Mouse (Mus musculus) retina, postnatal 1 day (tissue): ENCODE results near the gene Cs.

Experiments used
- DNase-seq: peaks from one replicate; pipeline ENCODE4 v3.0.0-alpha.2; 2012

Gene Cs

GRCm38 (mm10) chr10:128377222-128377939 lies 39.8 kb downstream of the Cs start:
- peak; percentile 63 for DNase-seq

GRCm38 (mm10) chr10:128377940-128378448 lies 40.5 kb downstream of the Cs start:
- no peak for DNase-seq

- no peak for DNase-seq
Measured at GRCm38 (mm10) chr10:128378462-128378861, 40.9 kb downstream of the Cs start.

- no peak for DNase-seq
Measured at GRCm38 (mm10) chr10:128379260-128379659, 41.7 kb downstream of the Cs start.

DNA sequence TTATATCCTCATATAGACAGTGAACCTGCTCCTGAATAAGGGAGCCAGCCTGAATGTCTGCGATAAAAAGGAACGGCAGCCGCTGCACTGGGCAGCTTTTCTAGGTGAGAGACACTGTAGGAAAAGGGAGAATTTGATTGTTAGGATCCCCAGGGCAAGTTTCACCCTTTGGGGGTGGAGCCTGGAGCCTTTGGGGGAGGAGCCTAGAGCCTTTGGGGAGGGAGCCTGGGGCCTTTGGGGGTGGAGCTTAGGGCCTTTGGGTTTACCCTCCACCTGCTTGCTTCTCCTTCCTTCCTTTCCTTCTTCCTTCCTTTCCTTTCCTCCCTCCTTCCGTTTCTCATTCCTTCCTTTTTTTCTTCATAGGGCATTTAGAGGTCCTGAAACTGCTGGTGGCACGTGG lies 43.0 kb downstream of the Cs start:
- DNase-seq, result peak; percentile 42

DNA sequence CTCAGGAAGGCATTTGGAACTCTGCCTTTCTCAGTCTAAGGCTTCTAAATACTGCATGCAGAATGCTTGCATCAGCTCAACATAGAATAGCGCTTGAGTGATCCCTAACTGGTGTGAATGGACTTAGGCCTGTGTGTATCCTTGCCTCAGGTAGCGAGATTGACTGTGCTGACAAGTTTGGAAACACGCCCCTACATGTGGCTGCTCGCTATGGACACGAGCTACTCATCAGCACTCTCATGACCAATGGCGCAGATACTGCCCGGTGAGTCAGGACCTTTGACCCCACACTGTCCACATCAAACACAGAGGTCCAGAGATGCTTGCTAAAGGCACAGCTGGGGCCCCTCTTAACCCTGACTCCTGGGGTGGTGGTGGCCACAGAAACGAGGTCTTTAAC lies 44.9 kb downstream of the Cs start:
- no peak for DNase-seq

- no peak for DNase-seq
Measured at GRCm38 (mm10) chr10:128385902-128386301, 48.4 kb downstream of the Cs start.

DNA sequence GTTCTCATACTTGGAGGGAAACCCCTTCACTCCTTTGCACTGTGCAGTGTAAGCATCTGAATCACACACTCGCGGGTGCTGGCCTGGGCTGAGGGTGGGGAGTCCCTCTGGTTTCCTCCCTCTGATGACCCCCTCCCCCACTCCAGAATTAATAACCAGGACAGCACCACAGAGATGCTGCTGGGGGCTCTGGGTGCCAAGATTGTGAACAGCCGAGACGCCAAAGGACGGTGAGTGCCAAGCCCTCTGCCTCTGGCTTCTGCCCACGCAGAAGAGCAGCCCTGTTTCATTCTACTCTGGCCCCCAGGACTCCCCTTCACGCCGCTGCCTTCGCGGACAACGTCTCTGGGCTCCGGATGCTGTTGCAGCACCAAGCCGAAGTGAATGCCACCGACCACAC lies 51.4 kb downstream of the Cs start:
- DNase-seq, result no peak

DNA sequence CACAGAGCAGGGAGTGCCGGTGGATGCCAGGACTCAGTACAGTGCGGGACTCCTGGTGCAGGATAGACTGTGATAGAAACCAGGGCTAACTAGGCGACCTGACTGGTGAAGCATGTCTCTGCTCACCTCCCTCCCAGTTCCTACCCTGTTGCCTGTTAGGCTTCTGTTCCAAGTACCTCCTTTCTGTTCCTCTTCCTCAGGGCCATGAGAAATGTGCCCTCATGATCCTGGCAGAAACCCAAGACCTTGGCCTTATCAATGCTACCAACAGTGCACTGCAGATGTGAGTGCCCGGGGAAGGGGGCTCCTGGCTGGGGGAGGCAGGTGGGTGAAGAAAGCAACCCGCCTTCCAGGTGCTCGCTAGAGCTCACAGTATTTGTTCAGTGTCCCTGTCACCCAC lies 52.0 kb downstream of the Cs start:
- no peak for DNase-seq

DNA sequence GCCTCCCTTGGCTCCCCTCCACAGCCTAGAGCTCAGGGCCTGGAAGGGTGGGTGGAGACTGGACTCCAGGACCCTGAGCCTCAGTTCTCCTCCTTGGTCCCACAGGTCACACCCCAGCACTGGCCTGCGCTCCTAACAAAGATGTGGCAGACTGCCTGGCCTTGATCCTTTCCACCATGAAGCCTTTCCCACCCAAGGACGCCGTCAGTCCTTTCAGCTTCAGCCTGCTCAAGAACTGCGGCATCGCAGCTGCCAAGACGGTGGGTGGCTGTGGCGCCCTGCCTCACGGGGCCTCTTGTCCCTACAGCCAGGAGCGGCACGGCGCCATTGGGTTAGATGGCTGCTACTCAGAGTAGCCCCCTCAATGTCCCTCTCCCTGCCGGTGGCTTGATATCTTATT lies 52.8 kb downstream of the Cs start:
- DNase-seq, result no peak

DNA sequence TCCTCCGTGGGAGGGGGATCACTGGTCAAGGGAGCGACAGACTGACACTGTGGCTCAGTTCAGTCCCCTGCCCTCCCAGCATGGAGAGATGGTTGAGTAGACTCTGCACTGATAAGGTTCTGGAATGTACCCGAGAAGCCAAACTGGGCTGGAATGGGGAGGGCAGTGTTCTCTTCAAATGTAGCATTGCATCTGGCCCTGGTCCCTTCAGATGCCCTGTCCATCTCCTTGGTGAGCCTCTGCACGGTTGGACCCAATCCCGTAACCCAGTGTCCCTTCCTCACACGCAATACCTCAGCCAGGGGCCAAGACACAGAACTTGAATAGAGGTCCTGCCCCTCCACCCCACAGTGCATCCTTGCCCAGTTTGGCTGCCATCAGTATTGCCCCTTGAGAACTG lies 54.3 kb downstream of the Cs start:
- no peak for DNase-seq

DNA sequence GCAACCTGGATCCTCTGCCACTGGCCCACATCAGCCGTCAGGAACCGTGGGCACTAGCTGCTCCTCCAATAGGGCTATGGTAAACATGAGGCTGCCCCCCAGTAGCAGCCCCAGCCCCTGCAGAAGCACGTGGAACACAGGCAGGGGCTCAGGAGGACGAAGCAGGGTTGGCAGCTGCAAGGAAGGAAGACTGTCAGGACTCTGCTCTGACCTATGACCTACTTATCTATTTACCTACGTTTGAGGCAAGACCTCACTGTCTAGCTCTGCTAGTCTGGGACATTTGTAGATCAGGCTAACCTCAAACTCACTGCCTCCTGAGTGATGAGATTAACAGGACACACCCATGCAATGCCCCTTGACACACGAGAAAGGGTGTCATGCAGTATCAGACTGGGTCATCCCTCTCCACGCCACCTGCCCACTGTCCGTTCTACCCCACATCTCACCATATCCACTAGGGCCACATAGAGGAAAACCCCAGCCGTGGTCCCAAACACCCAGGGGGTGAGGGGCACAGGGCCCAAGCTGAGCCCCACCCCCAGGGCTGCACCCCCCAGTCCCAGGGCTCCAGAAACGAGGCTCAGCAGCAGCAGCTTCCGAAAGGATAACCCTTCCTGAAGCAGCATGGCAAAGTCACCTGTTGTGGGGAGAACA lies 58.6 kb downstream of the Cs start:
- DNase-seq, result no peak

DNA sequence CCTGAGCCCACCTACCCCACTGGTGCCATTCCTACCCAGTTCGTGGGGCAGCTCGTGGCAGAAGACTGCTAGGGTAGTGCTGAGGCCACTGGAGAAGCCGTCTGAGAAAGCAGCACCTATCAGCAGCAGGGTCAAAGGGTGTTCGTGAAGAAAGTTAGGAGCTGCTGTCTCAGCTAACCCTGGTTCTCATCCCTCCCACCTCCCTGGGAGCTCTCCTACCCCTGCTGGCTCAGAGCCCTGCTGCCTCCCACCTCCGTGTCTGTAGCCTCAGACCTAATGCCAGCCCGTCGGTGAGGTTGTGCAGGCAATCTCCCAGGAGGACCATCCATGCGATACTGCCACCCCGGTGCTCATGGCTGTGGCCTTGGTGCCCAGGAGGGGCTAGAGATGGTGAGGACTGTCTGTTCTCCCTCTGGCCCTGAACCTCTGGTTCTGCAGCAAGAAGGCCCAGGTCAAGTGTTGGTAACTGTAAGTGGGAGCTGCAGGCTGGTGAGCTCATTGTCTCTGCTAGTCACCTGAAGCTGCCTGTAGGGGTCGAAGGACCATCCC lies 59.3 kb downstream of the Cs start:
- DNase-seq, result no peak

GRCm38 (mm10) chr10:128397466-128397865 lies 59.9 kb downstream of the Cs start:
- no peak for DNase-seq

- DNase-seq, result no peak
Measured at GRCm38 (mm10) chr10:128400338-128400737, 62.8 kb downstream of the Cs start.

- no peak for DNase-seq
Measured at GRCm38 (mm10) chr10:128401056-128401455, 63.5 kb downstream of the Cs start, which contains the start of gene Slc39a5. Slc39a5 (minus strand) TSS chr10:128401229.

DNA sequence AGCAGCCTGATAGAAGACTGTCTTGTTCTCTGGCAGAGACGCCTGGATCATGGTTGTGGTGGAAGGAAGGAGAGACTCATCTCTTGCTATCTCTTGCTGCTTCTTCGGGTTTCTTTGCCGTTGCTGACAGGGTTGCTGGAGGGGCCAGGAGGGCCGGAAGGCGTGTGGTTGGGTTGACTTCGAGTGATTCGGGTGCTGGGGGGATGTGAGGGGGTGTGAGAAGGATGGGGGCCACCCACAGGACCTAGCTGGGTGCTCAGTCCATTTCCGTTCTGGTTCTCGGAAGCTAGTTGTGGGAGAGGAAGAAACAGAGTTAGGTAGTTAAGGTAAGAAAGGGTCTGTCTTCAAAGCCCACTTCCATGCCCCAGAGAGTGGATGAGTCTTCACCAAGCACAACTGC lies 64.1 kb downstream of the Cs start:
- DNase-seq, result no peak

GRCm38 (mm10) chr10:128403931-128404330 lies 66.4 kb downstream of the Cs start:
- DNase-seq, result no peak

DNA sequence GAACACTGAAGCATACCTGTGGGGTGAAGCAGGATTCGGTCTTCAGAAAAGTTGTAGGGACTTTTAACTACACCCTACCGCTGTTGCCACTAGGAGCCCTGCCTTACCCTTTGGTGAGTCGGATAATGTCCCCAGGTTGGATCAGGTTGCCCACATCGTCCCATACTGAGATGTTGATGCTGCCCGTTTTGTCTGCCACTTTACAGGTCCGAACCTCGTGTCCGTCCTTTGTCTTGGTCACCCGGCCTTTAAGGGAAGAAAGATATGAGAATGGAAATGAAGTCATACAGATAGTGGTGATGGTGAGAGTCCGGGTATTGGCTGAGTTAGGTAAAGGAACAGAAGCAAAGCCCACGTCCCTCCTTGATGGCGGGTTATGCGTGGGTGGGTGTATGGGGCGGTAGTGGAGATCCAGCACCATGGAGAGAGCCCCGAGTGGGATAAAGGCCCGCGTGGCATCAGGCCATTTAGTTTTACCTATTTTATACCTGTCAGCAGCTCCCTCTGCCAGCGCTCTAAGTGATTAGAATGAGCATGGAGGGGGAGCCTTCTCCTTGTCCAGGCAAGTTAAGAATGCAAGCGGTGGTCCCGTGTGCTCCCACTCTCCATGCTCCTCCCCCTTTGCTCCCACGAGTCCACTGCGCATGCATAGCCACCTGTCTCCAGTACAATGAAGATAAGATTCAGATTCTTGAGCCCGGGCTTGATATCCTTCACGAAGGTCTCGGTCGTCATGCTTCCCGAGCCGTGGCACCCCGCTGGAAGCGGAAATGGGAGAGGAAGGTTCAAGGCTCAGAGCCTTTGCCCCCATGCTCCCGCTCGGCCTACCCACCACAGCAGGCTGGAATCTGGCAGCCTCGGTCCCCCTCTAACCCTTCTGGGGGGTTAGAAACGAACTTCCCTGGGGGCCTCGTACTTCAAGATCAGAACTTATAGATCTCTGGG lies 71.3 kb downstream of the Cs start:
- peak; percentile 58 for DNase-seq

DNA sequence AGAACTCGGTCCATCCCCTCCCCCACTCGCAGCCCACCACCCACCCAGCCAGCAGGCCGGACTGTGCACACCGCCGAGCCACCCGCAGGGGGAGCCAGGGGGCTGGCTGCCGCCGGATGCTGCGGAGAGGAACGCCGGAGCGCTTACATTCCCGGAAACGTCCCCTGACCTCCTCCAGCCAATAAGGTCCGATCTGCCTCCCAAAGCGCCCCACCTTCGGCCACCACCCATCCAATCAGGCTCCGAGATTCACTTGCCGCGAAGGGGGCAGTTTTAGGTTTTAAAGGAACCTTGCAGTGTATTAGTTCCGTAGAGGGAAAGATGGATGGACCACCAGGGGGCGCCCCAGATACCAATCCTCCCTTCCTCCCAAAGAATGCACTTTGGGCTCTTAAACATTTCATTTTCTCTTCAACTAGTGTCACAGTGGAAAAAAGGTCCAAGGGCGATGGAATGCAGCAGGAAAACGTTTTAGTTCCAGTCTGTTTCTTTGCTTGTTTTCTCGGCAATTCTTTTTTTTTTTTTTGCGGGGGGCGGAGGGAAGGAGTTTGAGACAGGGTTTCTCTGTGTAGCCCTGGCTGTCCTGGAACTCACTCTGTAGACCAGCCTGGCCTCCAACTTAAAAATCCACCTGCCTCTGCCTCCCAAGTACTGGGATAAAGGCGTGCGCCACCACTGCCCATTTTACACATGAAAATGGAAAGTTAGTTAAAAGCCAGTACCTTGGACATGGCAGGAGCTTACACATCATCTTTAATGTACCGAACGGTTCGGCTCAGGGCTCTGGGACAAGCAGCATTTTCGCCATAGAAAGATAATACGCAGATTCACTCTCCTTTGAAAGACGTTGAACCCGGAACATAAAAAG lies 72.4 kb downstream of the Cs start:
- DNase-seq, result peak; percentile 100

- DNase-seq, result no peak
Measured at GRCm38 (mm10) chr10:128410560-128410845, 73.0 kb downstream of the Cs start.
